Mouse (Mus musculus) monocyte, adult 2 months (primary cell): ENCODE measurements around the gene Dcun1d1.

Source experiments
- DNase-seq, 2 experiments: peaks; one replicate each; pipeline ENCODE4 v3.0.0; 2022; ENCODE audit warnings: low spot score in 2 of 2, low read depth in 1 of 2

The Dcun1d1 gene

DNA sequence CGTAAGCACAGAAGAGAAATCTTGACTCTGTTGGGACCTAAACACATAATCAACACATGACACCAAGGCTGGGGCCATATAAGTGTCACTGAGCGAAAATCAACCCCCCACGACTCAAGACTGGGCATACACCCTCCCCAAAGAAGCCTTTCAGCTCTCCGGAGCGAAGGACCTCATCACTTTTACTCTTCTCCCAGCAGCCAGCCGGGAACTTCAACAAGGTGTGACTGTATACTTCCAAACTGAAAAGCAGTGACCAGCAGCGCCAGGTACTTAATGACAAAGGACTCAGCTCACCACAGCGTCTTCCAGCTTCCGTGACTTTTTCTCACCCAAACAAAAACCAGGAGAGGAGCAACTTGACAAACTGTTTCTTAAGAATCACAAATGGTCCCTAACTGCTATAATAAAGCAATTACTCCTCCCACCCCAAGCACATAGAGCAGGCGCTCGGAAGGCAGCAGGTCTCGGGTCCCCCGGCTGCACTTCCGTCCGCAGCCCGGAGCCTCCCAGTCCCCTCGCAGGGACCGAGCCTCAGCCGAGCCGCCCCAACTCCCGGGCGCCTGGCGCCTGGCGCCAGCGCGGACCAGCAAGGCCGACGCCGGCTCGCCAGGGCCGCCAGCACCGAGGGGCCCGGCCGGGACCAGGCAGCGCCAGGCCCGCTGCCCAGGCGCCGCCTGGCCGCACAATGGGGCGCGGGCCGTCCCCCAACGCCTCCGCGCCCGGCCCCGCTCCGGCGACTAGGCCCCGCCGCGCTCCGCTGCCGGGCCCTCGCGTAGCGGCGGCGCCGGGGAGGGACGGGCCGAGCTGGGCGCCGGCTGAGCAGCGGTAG is 5.1 kb downstream of the Dcun1d1 start:
- DNase-seq = peak in 1 of 2 experiments; percentile 42

DNA sequence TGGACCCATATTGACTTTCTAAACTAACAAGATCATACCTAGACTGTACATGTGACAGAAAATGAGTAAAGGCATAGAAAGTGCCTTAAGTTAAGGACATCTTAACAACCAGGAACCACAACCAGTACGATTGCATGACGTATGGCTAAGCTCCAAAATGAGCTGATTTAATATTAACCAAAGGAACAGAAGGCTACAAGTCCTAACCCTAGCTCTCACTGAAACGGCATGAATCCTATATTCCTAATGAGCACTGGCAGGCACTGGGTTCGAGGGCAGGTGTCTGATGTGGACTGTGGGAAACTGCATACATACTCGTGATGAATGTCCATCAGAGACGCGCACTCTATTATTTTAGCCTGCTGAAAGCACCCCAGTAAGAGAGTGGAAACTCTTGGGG is 5.9 kb downstream of the Dcun1d1 start:
- DNase-seq = no peak

DNA sequence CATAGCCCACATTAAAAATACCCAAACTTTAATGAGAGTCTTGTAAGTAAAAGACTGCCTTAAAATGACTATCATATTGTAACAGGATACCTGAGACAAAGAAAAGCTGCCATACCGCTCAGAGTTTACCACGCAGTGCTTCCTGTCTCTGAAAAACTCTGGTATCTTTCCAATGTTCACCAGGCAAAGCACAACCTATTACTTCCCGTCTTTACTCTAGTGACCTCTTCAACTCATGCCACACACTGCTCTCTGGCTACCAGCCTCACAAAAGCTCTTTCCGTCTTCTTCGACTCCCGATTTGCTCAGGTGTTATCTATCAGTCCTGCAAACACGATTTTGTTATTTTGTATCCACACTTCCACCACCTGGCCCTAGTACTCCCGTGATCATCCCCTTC is 7.4 kb downstream of the Dcun1d1 start:
- DNase-seq = no peak

DNA sequence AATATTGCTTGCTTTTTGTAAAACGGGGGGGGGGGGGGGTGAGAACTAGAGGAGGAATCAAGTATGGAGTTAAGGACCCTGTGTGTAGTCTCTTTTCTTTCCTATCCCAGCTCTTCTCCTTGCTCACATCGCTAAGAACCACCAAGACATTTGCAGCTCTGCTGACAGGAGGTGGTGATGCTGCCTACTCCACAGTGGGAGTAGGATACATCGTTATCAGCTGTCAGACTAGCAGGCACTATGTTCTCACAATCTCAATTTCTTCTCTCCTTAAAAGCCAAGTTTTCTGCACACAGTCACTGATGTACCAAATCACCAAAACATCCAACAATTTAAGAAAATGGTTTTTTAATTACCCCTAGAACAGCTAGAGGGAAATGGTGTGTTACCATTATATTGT is 7.8 kb downstream of the Dcun1d1 start:
- DNase-seq = no peak

DNA sequence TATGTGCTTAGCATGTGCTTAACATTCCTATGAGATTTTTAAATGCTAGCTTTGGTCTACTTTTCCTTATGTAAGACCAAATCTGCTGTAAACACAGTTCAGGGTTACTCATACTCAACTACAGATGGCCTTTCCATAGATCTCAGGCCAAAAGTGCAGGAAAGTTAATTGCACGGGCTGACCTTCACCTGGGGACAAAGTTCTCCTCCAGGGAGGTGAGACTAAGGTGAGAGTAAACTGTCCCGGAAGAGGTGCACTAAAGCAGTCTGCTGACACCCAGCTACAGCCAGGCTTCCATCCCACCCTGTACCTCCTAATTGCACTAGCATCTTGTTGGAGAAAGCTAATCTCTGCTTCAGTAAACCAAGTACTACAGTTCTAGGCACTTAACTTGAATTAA is 11.4 kb downstream of the Dcun1d1 start:
- DNase-seq = no peak

DNA sequence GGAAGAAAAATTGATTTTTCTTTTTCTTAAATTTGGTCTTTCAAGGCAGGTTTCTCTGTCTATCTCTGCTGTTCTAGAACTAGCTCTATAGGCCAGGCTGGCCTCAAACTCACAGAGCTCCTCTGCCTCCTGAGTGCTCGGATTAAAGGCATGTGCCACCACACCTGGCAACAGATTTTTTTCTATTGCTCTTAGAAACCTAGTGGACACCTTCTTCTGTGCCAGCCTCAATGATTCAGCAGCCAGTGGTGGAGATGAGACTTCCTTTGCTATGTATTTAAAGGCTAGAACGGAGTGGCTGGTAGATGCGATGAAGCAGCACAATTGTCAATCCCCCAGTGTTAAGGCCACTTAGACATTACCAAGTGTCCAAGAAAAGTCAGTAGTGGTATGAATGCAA is 13.2 kb downstream of the Dcun1d1 start:
- no peak for DNase-seq

DNA sequence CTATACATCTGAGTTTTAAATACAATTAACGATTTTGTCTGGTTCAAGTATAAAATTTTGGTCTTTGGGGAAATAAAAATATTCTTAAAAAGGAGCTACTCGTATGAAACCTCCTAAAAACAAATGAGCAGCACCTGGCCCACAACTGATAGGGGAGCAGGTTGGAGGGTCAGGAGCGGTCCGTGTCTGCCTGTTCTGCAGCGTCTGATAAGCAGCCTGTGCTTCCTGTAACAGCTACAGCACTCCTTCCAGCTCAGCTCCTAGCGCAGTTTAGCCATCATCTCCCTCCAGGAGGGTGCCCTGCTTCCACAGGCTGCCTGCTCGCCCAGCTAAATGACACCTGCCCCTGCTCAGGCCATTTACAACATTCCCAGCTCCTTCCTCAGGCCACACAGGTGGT is 13.8 kb downstream of the Dcun1d1 start:
- DNase-seq = no peak

DNA sequence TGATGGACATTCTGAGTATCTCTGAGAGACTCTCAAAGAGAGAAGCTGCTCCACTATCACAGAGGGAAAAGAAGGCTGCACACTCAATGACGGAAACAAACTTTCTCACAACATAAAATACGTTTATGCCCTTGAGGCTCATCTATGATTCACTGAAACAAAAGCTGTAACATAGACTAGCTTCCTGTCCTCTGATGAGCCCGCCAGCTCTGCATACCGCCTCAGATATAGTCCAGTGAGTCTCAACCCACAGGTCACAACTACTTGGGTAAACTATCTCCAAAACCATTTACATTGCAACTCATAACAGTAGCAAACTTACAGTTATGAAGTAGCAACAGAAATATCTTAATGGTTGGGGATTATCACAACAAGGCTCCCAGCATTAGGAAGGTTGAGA is 14.7 kb downstream of the Dcun1d1 start:
- DNase-seq = no peak

DNA sequence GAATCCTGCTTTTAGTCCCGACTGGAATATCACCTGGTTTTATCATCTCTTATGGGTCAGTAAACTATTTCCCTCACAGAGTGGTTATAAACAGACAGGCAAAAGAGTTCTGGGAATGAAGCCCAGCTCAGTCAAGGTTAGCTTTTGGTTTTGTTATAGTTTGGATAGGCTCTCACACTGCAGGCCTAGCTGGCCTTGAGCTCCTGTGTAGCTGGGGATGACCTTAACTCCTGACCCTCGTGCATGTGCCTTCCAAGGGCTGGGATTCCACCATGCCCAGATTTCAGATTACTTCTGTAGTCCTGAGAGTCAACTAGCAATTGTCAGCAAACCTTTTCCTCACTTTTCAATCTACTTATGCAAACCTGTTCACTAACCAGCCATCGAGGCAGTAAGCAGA is 19.0 kb downstream of the Dcun1d1 start:
- DNase-seq = no peak

DNA sequence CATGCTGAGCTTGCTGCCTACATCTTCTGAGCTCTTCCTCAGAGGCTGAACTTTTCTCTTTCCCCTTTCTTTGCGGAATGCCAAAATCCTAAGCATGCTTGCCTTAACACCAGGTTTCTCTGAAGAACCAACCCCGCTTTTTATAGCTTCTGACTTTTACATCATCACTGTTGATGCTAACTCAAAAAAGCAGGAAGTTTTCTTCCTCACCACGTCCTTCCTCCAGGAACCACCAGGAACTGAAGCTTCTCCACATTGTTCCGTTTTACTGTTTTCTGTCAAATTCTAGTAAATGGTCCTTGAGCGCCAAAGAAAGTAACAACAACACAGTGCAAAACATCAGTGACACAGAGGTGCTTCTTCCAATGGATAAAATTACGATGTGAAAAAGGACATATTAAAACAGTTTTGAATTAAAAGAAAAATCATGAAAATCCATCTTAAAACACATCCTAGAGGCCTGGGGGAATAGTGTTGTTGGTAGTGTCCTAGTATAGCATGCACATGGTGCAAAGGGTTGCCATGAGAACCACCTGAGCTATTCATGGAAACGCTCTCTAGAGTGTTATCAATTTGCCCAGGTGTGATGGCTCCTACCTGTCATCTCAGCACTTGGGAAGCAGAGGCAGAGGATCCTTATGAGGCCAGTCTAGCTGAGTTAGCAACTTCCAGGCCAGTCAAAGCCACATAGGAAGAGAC is 28.1 kb downstream of the Dcun1d1 start:
- no peak for DNase-seq

DNA sequence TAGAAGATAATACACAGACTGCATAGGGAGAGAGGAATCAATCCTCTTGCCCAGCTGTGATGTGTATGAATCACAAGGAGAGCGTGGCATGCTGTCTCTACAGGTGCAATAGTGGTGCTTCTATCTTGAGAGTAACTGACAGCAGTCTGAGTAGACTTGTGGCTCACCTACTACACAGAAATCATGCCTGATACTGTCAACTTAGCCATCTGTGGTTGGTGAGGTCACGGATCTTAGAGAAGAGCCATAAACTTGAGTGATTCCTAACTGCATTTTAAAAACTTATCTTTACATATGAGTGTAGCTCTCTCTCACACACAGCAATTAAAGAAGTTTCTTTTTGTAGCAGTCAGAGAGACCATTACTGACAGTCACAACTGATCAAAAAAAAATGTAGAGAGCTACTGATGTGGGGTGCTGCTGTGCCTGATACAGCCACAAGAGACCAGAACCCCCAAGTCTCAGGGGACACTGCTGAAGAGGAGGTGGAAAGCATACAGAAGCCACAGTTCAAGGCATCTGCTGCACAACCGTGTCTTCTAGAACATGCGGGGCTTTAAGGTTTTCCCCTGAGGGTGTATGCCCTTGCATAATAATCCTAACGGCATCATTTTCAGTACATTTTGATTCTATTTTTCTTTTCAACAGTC is 36.6 kb downstream of the Dcun1d1 start:
- no peak for DNase-seq

DNA sequence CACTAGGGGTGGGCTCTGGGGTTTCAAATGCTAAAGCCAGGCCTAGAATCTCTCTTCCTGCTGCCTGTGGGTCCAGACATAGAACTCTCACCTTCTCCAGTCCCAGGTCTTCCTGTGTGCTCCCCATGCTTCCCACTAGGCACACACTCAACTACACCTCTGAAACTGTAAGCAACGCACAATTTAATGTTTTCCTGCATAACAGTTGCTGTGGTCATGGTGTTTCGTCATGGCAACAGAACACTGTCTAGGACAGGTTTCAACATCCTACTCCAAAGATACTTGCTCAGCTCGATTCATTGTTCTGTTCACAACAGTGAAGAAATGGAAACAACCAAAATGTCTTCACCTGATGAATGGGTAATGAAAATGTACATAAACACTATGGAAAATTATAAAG is 38.1 kb downstream of the Dcun1d1 start:
- no peak for DNase-seq

DNA sequence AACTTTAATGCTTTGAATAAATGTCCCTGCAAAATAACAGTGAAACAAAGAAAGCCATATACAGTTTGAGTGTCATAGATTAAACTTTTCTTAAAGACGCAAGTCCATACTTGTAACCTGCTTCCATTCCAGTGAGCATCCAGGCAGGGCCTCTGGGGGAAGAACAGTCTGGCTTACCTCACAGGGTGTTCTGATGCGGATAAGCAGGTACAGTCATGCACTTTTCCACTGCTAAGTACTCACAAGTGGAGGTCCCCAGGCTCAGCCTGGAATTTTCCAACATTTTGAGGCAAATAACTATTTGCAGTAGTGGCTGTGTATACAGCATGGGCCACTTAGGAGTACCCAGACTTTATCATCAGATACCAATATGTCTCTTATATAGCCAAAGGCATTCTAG is 39.3 kb downstream of the Dcun1d1 start:
- DNase-seq = no peak

DNA sequence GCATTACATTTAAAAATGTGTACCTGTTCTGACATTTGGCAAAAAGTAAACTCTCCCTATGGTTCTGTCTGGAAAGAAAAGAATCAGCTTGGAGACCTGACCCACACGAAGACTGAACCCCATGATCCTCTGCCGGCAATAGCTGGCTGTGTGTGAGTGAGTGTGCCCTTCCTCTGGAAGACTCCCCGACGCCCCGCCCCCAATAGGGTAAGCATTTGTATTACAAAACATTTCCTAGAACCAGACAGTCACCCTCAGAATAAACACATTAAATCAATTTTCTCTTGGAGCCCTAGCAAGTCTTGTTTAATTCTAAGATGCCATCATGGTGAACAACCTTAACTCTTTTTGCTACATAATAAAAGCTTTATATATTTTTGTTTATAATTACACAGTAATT is 44.1 kb downstream of the Dcun1d1 start:
- no peak for DNase-seq

DNA sequence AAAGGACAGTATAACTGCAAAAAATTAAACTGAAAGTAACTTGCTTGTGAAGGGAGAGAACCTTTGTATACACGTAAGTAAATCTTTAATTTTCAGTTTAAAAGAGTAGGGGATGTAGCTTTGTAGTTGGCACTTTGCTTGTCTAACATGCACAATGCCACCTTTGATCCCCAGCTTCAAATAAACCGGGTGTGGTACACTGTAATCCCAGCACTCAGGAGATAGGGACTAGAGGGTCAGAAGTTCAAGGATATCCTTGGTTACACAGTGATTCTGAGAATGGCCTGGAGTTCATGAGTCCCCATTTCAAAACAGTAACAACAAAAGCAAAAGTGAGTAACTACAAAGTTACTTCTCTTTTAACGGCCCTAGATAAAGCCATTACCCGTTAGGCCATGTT is 46.1 kb downstream of the Dcun1d1 start:
- no peak for DNase-seq

DNA sequence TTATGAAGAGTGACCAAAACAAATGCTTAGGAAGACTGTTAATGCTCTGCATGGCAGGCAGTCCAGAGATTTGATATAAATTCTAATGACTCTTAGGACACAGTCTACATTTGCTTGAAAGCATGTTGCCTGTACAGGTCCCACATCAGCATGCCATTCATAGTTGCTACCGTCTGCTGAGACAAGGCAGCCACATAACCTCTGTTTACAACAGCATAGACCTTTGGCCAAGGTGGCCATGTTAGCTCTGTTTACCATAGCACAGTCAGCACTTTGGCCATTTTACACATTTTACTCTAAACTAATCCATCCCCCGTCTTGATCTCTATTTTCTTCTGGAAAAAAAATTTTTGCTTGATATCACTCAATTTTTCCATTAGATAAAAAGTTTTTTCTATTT is 47.7 kb downstream of the Dcun1d1 start:
- DNase-seq = no peak

DNA sequence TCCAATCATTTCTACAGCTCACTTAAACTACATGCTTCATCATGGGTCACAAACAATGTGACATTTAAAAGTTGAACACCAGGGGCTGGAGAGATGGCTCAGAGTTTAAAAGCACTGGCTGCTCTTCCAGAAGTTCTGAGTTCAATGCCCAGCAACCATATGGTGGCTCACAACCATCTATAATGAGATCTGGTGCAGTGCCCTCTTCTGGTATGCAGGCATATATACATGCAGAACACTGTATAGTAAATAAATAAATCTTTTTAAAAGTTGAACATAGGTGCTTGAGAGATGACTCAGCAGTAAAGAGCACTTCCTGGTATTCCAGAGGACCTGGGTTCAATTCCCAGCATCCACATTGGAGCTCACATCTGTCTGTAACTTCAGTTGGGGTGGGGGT is 54.0 kb downstream of the Dcun1d1 start:
- DNase-seq = no peak

DNA sequence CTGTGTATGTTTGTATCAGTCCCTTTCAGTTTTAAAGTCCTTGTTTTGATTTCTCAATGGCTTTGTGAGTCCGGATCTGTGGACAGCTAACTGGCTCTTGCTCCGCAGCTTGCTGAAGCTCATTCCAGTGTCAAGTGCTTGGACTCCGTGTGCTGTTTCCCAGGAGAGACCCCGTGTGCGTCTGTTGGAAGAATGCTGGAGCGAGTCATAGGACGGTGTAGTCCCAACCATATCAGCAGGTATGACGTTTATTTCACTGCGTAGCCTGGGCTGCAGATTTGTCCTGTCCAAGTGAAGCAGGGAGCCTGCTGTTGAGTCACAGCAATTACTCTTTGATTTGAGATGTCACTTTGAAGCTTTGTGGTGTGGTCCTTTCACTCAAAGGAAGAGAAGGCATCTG is 87.9 kb downstream of the Dcun1d1 start:
- no peak for DNase-seq
